Mouse (Mus musculus) layer of hippocampus, adult 18-20 months (tissue): ENCODE results near the gene Cadm2. TPM values are rescaled to one million over a fixed set of nuclear protein-coding genes. Genes with fewer than 3 reads are reported as not detected.

Experiments used
- DNase-seq, 2 experiments: peaks; one replicate each; pipeline ENCODE4 v3.0.0; 2022; ENCODE audit warnings: low spot score in 2 of 2
- total RNA-seq, 2 experiments: library from RNA; stranded (reverse); gene quantifications; 2 replicates each; pipeline ENCODE4 v1.2.3; 2021

Gene Cadm2
- total RNA-seq, 2 experiments from 2014 or later, result 176 to 199 TPM

DNA sequence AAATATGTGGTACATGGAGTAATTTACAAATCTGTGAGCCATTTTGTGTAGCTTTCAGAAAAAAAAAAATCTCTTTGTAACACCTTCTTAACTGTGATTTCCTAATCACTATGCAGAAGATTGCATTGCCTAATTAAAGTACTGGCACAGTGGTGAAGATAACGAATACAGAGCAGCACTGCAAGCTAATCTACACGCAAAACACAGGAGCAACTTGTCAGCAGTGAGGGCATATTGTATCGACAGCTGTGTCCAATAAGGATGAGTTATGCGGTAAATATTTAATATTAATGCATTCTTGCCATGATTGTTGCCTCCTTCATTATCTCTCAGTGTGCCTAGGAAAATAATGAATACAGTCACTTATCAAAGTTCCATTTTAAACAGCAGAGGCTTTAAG is 445.3 kb downstream of the Cadm2 start:
- DNase-seq, result peak in 1 of 2 experiments; percentile 50

DNA sequence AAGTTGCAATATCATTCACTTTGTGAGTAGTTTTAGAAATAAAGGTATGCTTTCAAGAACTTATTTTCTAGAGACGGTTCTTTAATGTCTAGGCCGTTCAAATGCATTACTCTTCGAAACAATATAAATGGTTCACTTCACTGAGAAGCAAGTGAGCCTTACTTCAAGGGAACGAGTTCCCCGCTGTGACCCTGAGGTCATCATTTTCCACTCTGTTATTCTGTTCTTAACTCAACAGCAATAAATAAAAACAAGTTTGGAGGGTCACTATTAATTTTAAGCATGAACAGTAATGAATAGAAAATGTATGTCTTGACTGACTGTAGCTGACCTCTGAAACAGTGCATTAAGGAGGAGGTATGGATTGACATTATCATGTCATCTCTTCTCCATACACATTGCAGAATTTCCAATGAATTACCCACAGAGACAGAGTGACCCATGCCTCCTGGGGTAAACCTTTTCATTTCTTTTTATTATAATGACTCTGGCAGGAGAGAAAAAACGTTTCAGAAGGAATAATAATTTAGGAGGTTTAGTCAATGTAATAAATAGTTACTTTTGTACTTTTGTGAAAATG is 458.4 kb downstream of the Cadm2 start:
- DNase-seq, result no peak

DNA sequence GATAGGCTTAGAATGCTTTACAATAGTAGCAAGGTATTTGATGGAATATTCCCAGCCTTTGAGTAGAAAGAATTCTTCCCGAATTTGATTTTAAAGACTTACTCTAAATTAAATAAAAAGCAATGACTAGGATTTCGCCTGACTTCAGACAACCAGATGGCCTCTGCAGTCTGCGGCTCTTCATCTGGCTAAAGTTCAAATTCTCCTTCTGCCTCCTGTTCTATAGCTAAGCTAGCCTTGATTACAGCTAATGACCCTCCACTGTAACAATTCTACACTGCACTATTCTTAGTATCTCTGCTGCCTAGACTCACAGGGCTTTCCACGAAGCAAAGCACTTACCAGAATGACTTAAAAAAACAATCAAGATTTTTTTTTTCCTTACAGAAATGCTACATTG is 495.9 kb downstream of the Cadm2 start:
- peak in 1 of 2 experiments; percentile 66 for DNase-seq

DNA sequence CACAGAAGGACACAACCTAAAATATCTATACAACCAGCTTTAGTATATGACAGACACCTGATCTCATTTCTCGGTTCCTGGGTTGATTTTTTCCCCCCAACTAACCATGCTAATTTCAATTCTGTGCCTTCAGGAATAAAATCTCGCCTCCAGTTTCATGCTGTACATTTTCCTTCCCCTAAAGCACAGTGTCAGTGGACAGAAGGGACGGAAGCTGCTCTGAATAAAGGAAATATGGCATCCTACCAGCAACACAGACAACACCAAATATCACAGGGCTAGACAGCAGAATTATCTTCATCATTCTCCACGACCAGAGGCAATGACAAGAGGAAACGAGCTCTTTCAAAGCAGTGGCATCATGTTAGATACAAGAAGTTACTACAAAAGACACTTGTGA is 498.2 kb downstream of the Cadm2 start:
- no peak for DNase-seq

DNA sequence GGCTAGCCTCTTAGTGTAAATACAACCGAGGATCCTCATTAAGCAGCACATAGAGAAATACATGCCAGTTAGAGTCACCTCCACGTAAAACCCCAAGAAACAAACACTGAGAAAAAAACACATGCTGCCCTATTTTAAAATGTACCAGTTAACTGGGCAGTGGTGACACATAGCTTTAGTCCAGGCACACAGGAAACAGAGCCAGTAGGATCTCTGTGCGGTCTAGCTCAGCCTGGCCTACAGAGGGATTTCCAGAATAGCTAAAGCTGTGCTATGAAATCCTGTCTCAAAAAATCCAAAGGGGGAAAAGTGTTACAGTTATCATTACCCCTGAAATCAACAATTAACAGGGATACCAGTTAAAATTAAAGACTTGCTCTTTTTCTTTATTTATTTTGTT is 498.9 kb downstream of the Cadm2 start:
- no peak for DNase-seq

DNA sequence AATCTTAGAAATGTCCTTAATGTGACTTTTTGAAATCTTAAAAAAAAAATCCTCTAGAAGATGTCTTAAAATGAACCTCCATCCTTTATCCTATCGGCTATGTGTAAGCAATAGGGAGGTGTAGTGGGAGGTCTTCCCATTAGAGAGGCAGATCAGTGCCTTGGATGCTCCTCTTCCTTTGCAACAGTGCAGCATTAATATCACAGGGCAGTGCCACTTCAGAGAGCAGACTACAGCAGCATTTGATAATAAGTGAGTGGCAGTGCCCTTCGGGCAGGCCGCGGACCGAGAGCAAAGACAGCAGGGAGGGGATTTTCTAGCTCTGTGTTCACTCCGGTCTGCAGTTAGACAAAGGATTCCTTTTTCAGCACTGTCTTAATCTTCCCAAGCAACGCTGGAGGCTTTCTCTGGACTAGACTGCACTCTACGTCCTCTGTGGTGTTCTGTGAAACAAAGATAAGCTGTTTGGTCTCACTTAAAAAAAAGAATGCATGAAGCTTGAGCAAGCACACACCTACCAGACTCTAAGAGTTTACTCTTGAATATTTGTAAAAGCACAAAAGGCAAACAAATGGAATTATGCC is 514.1 kb downstream of the Cadm2 start:
- DNase-seq, result no peak

DNA sequence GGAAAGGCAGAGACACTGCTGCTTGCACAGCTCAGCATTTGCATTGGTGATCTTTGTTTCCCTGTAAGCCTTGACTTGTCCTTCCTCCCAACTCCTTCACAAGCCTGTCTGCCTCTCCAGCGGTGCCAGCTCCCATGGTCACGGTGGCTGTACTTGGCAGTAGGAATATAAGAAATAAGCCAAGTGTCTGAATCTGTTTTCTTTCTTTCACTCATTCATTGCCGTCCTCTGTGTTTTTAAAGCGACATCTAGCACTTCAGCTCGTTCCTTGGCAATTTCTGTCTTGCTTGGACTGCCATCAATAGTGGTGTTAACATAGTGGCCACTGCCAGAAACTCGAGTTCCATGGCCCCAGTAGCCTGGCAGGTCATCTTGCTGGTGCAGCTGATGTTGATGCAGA is 524.0 kb downstream of the Cadm2 start:
- DNase-seq, result peak in 1 of 2 experiments; percentile 43

DNA sequence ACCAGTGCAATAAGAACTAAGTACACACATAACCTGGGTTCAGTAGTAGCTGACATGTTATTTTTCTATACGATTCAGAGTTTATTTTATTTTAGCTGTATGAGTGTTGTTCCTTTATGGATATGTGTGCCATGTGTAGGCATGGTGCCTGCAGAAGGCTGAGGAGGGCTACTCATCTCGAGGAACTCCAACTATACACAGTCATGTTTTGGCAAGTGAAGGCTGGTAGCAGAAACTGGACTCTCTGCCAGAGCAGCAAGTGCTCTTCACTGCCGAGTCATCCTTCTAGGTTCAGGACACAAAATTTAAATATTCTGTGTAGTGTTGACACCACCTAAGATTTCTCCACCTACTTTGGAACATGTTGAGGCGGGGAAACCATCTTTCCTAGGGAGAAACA is 524.8 kb downstream of the Cadm2 start:
- DNase-seq, result no peak

DNA sequence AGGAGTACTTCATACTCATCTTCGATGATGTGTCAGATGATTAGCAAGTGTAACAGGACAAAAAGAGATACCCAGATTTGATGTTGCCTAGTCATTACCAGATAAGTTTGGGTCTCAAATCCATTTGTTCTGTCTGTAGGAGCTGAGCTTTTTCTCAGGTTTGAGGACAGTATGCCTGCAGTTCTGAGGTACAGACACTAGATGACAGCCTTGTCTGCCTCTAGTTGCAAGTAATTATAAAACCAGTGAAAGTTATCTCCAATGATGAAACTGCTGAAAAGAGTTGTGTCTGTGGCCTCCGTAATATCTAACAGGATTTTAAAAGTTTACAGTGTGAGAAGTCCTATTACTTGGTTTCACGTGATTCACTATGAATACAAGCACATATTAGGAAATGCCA is 531.0 kb downstream of the Cadm2 start:
- DNase-seq, result peak; percentile 37 to 81

DNA sequence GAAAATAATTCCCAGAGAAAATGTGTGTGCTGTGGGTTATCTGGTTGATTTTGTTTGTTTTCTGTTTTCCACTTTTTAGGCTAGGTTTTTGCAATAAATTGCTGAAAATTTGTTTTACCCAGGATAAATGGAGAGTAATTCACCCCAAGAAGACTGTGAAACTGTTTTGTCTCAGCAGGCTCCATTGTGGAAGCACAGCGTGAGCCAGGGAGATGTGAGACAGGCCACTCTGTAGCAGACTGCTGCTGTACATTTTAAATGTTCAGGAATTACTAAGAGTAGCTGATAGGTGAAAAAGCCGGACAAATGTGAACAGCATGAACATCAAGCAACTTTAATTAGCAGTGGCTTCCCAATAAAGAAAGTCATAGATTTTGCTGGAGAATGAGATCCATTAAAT is 541.4 kb downstream of the Cadm2 start:
- no peak for DNase-seq

DNA sequence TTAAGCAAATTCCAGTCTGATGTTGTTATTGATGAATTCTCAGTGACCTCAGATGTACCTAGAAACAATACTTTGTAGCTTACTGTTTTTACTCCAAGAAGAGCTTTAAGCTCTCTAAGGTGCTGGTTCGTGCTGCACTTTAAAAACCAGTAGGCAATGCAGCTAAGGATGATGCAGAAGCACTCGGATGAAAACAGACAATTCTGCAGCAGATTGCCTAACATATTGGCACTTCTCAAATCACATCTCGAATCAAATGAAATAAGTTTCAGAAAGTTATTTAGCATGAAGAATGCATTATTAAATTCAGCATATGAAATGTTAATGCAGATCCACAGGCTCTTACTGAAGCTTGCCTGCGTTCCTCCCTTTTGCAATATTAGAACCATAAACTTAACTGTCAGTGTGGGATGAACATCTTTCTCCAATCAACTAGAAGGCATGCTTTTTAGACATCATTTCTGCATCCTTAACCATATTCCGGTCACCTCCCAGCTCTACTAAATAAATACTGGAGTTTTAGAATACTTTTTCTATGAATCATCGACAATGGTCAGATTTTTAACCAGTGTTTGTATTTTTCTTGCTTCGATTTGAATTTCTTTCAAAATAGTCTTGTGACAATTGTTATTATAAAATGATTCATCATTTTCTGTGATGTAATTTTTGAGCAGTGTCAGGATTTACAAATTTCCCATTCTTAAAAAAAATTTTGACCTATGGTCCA is 544.4 kb downstream of the Cadm2 start:
- DNase-seq, result peak in 1 of 2 experiments; percentile 70

DNA sequence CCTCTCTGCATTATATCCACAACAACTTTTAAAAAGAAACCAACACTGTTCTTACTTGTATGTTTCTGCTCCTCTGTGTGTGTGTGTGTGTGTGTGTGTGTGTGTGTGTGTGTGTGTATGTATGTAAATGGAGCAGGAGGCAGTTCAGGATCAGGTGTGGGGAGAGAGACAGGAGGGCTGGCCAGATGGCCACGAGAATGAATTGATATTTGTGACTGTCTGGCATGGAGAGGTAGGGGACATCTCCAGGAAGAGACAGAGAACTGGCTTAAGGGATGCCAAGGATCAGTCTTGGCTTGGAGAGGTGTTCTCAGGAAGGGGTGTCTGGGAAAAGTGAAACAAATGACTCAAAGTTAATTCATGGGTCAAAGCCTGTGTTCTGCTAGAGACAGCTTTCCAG is 552.2 kb downstream of the Cadm2 start:
- no peak for DNase-seq

DNA sequence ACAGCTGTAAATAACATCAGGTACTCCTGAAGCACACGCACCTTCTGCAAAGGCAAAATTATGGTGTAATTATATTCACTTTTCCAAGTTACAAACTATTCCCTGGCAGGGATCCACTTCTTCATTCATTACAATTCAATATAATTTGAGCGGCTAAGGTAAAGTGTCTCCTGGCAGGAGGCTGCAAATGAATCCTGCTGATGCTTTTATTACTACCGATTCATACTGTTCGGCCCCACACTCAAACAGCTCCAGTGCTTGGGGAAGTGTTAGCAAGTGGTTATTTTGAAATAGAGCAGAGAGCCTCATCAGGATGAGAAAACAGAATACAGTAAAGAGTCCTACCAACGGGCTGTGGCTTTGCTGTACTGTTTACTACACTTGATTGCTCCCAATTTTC is 589.8 kb downstream of the Cadm2 start:
- DNase-seq, result no peak

DNA sequence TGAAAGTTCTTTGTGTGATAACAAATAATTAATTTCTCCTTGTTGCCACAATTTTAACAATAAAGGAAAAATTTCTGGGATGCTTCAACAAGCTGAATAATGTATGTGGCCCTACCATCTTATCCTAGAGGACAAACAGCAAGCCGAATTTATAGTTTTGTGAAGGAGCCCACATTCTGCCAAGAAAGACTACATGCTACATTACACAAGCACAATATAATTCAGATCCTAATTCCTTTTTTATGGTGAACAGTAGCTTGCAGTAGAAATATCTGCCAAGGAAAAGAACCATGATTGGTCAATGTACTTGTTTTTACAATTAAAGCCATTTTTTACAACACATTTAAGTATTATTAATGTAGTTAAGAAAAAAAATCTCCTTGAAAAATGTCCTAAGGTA is 600.9 kb downstream of the Cadm2 start:
- no peak for DNase-seq

DNA sequence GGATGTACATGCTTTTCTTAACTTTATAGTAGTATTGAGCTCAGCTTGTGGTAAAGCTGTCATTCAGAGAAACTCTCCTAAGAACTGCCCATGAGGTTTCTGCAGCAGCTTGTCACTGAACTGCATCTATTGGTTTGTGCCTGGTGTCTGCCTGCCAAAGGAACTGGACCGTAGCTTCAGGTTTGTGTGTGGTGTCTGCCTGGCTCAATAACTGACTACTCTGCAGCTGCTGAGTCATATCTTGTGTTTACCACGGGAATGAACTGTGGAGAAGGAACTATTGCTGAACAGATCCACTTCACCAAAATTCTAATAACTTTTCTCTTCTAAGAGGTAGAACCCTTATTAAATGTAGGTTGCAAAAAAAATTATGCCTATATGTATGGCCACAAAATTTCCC is 603.0 kb downstream of the Cadm2 start:
- no peak for DNase-seq

DNA sequence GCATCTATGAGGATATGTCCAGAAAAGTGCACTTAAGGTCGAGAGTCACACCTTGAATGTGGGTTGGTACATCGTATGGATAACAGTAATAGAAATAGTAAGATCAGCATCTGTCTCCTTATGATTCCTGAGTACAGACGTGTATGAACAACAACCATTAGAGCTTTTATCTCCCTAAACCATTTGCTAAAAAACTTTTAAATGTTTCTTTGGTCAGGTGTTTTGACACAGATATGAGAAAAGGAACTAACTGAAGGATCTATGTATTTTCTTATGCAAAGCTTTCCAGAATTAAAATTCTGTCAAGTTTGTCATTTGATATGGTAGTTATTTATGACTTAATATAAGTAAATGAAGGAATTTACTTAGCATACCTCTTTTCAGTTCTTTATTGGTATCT is 617.5 kb downstream of the Cadm2 start:
- no peak for DNase-seq

DNA sequence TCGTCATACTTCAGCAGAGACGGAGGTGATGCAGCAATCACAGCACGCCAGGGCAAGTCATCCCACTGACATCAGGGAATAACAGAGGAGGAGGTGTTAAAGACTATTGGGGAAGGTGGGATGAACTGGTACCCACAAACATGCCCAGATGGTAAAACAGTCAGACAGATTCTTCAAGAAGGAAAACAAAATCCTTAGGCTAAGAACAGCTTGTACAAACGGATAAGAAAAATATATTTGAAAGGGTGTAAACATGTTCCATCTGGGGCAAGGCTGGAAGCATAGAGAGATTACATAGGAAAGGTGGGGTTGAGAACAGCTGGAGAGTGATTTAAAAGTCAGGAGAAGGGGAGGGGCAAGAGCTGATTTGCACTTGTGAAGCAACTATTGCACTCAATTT is 619.0 kb downstream of the Cadm2 start:
- peak; percentile 8 to 55 for DNase-seq

DNA sequence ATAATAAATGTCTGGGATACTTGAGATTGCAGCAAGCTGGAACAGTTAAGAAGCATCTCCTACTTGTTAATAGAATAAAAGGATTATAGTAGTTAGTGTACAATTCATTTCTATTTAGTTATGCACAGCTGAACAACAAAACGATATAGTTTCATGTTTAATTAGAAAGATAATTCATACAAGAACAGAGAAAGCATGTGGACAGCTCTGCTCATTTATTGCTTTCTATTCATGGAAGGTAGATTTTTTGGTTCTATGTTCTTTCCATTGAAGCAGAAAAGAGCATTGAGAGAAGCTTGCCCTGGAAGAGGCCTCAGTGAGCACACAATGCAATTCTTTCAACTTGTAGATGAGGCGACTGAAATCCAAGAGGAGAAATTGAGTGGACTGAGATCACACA is 623.2 kb downstream of the Cadm2 start:
- no peak for DNase-seq

DNA sequence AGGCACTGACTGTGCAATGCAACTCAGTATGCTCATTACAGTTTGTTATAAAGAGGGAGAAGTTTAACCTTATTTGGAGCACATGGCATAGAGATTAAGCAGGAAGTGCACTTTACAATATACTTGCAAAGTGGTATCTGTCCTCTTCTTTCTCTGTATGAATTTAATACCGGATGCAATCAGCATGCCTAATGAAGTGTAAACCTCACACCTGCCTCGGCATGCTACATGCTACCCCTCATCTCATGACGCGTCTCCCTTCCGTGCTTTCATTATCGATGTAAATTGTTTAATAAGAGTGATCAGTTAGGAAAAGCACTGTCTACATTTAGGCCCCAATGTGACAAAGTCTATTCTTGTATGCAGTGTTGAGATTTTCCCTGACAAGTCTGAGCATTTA is 633.0 kb downstream of the Cadm2 start:
- DNase-seq, result no peak

DNA sequence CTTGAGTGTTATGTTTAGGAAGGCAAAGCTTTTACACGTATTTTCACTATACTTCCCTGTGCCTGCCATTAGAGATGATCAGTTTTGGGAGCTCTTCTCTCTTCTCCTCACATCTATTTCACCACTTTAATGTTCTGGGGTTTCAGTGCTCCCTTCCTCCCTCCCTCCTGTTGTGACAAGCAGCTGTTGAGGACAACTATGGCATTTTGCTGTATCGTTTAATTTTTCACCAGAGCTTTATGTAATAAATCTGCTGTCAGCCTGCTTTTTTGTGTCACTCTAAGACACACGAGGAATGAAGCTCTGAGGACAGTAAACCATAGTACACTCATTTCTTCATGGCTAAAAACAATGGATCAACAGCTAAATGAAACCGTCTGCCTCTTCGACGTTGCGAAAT is 633.8 kb downstream of the Cadm2 start:
- DNase-seq, result peak; percentile 11 to 53

DNA sequence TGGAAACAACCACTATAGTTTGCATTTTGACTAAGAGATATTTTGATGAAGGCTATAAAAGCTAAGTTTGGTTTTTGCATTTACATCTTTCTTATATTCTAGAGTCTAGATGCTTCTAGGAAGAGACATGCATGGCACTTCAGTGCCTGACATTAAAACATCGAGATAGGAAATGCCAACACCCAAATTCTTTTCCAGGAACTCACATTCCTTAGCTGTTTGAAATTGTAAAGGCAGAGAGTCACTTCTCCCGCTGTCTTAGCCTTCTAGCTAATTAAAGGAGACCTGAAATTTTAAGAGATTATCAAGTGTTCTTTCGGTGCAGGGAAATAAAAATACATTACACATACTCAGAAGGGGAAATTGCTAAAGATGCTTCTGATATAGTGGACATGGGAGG is 649.8 kb downstream of the Cadm2 start:
- no peak for DNase-seq

DNA sequence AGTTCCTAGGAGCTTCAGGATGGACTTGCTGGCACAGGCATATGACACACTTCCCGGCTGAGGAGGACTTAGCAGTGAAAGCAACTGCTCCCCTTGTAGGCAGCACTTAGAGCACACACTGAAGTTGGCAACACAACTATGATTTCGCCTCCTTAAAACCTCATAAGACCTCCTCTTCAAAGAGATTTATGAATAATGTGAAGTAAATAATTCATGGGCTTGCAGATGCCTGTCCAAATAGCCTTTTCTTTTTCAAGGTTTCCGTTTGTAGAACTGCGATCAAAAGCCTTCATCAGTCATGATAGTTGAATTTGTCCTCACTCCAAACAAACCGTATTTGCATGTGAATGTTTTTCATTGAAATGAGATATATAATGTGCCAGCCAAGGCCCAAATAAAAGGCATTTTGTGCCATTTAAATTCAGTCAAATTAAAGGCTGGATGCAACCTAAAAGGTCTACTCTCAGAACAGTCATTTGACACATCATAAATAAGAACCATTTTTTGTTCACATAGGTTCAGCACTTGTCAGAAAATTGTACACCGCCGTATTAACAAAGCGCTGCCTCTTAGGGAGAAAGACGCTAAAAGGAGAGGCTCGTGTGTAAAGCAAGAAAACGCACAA is 651.1 kb downstream of the Cadm2 start:
- no peak for DNase-seq
